ENCODE assay signal across 9 mouse cellular contexts in the genomic region with DNA sequence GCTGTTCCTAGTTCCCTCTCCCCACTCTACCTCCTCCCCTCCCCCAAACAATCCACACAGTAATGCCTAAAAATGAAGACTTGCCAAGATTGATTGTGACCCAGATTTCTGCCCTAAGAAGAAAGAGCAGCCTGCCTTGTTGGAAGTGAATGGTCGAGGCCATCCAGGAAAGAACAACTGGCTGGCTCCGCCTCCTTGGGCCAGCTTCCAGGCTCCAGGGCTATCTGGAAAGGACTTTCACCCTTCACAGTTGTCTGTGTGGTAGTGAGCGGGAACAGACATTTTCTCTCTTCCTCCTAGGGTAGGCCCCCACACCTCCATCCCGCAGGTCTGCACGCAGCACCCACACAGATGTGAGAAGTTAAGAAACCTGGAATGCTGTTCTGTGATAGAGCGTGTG. TPM values are rescaled to one million over a fixed set of nuclear protein-coding genes. Genes with fewer than 3 reads are reported as not detected.
DNase-seq lines count a peak whose midpoint lies in the region; ATAC-seq lines count a peak whose summit lies in the region.
"Had no signal": no experiment of that assay in that cellular context is flagged by ENCODE, and none has a peak within 500 bp of the region (broad histone marks: within the 10 kb centered on the region; RNA-seq: fewer than 3 reads in every experiment).

No protein-coding gene starts in this region.

- H3K36me3 ChIP-seq in neural tube, embryonic 15.5 days, result 0 out of 2 replicates have a peak, but pooled peaks cover 8% of the 10 kb centered on the region

- H3K9ac ChIP-seq in neural tube, embryonic 15.5 days (replicated peaks), result no peak overlapping the region
- H3K9ac ChIP-seq: hindbrain, embryonic 13.5 days had no signal

- H3K4me3 ChIP-seq in neural tube, embryonic 15.5 days (replicated peaks), result no peak overlapping the region
- H3K4me3 ChIP-seq: hindbrain, embryonic 13.5 days had no signal

- H3K9me3 ChIP-seq in neural tube, embryonic 15.5 days (replicated peaks), result no peaks in the 10 kb centered on the region
- H3K9me3 ChIP-seq: hindbrain, embryonic 13.5 days had no signal

- 76% methylated on average over 6 of the region's 6 CpGs for WGBS in neural tube, embryonic 15.5 days

- ATAC-seq in neural tube, embryonic 15.5 days (ENCODE audit: low FRiP score), result no peak

- H3K27ac ChIP-seq in neural tube, embryonic 15.5 days (replicated peaks), result no peak overlapping the region
- H3K27ac ChIP-seq: hindbrain, embryonic 13.5 days had no signal

- H3K27me3 ChIP-seq in neural tube, embryonic 15.5 days (replicated peaks), result peaks cover 16% of the 10 kb centered on the region; the same call in 1 of the 2 replicates

- DNase-seq in cerebellum, postnatal 25 days, result peak; percentile 25 to 50
- no peak for DNase-seq in cerebellum, adult 11 months
- peak; percentile 54 for DNase-seq in testis, postnatal 10 days (ENCODE audit: low spot score)
- no peak for DNase-seq in testis, postnatal 14 days (ENCODE audit: low spot score)
- DNase-seq in kidney, postnatal 4 days, result peak; percentile 54 to 63
- DNase-seq in left cerebral cortex, adult 8-10 months (ENCODE audit: low spot score in 2 of 2), result no peak
- no peak for DNase-seq in layer of hippocampus, adult 8-10 months (ENCODE audit: low spot score in 2 of 2)

- no peak overlapping the region for H3K4me2 ChIP-seq in neural tube, embryonic 15.5 days
- H3K4me2 ChIP-seq: hindbrain, embryonic 13.5 days had no signal

- peaks cover 14% of the 10 kb centered on the region for H3K4me1 ChIP-seq in neural tube, embryonic 15.5 days

RNA-seq across cellular contexts. Expression of gene Ccdc92b, which starts 4.3 kb away (rescaled TPM):
- polyA plus RNA-seq in neural tube, embryonic 15.5 days (2015; fragmentation: Nextera tagmentation; extraction: Ambion mirVana), result 2.4 and 3.6 TPM in 2 replicates
- total RNA-seq in left cerebral cortex, adult 8-10 months (2022), result 10 to 100 TPM; 30.5 to 36.7 (median 32.7) TPM
- total RNA-seq in layer of hippocampus, adult 8-10 months (2022), result 10 to 100 TPM; 23.2 to 28.6 (median 24.6) TPM

RNA-seq across cellular contexts. Expression of gene Rap1gap2, which starts 13.0 kb away (rescaled TPM):
- polyA plus RNA-seq in neural tube, embryonic 15.5 days (2015; fragmentation: Nextera tagmentation; extraction: Ambion mirVana), result 13.1 and 13.7 TPM in 2 replicates
- total RNA-seq in left cerebral cortex, adult 8-10 months (2022), result 100 to 1,000 TPM; 154 to 168 (median 162) TPM
- total RNA-seq in layer of hippocampus, adult 8-10 months (2022), result 100 to 1,000 TPM; 115 to 147 (median 127) TPM

RNA-seq across cellular contexts. Expression of gene Cluh, which starts 25.6 kb away (rescaled TPM):
- 18.9 and 22.4 TPM in 2 replicates for polyA plus RNA-seq in neural tube, embryonic 15.5 days (2015; fragmentation: Nextera tagmentation; extraction: Ambion mirVana)
- total RNA-seq in left cerebral cortex, adult 8-10 months (2022), result 10 to 100 TPM; 63.0 to 77.5 (median 73.7) TPM
- 10 to 100 TPM; 71.1 to 78.3 (median 73.6) TPM for total RNA-seq in layer of hippocampus, adult 8-10 months (2022)

Comparison
In these comparisons a context has a peak if more than half of its experiments do, and no peak if none do; other contexts are left out.
1. DNase-seq: peak in cerebellum, postnatal 25 days (2 of 2), testis, postnatal 10 days (single experiment) and kidney, postnatal 4 days (2 of 2); none in cerebellum, adult 11 months (single experiment), testis, postnatal 14 days (single experiment), left cerebral cortex, adult 8-10 months (0 of 2) and layer of hippocampus, adult 8-10 months (0 of 2).